Mouse (Mus musculus) C2C12 (cell line): ENCODE measurements around the gene Ksr2.

ENCODE experiments used
- CEBPB ChIP-seq: IDR thresholded peaks from one replicate; pipeline ENCODE4 v1.6.1; 2011; ENCODE audit warnings: low read depth, mild to moderate bottlenecking, control low read depth, moderate library complexity
- CTCF ChIP-seq: IDR thresholded peaks from one replicate; pipeline ENCODE4 v1.5.1; 2011; ENCODE audit not compliant: control insufficient read depth, insufficient read depth, insufficient read length
- MAX ChIP-seq: IDR thresholded peaks from one replicate; pipeline ENCODE4 v1.6.1; 2011; ENCODE audit warnings: mild to moderate bottlenecking, control low read depth
- MYOD1 ChIP-seq: IDR thresholded peaks from one replicate; pipeline ENCODE4 v1.6.1; 2011; ENCODE audit warnings: low read depth; ENCODE audit not compliant: control insufficient read depth, insufficient read length
- MYOG ChIP-seq: IDR thresholded peaks from one replicate; pipeline ENCODE4 v1.6.1; 2011; ENCODE audit not compliant: control insufficient read depth, insufficient read length; ENCODE audit errors: extremely low read depth
- USF1 ChIP-seq: IDR thresholded peaks from one replicate; pipeline ENCODE4 v1.6.1; 2011; ENCODE audit warnings: low read depth, mild to moderate bottlenecking, control low read depth, moderate library complexity

GRCm38 (mm10) chr5:117589266-117589665, 175.5 kb downstream of the Ksr2 start:
- TF ChIP-seq CTCF (no peak), CEBPB (no peak), MAX (no peak), MYOD1 (no peak), MYOG (no peak), USF1 (no peak)
